Mouse (Mus musculus) retina, postnatal 7 days (tissue): ENCODE measurements at regions not wholly inside any gene's neighbourhood (a gene's known extent, or its start where the extent isn't known, plus 50 kb on each side); places are given as distances from the start of the nearest gene placed in this dataset.
"Not testable (repeated sequence)": the region's sequence is repeated elsewhere in the genome, so short reads cannot be mapped to it uniquely, and the experiment has no call there.

ENCODE experiments used
- DNase-seq: peaks from one replicate; pipeline ENCODE4 v3.0.0-alpha.2; 2012; ENCODE audit warnings: low read depth, low spot score

DNA sequence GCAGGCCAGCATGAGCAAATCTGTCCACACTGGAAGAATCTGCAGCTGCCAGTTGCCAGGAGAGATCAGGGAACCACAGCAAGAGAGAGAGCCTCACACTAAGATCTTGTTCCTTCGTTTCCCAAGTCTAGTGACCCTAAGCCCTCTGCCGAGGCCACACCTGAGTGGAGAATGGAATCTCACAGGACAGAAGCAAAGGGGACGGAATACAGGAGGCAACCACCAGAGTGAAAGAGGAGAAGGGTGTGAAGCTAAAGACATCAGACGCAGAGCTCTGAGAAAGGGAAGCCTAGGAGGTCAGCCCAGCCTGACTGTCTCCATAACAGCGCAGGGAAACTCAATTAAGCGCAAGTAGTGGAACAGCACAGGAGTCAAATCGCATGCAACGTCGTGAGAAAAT lies 75.0 kb downstream of the Suds3 start:
- no peak for DNase-seq

DNA sequence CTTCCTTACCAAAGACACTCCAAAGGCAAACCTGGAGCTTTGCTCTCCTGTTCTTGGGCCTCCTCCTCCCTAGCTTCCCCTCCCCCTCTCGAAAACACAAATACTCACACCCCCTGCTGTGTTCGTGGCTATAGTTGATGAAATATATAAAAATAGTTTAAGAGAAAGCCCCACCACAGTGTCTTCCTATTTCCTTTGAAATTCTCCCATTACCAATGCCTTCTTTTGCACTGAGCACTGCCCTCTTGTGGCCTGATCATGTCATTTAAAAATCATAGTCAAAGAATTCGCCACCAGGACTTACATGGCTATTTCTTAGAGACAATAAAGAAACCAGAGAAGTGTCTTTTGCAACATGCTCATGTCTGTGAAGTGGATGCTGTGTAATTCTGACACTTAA lies 78.7 kb downstream of the Suds3 start:
- DNase-seq, result peak; percentile 31

GRCm38 (mm10) chr5:117032130-117032529 lies 83.8 kb downstream of the Suds3 start:
- no peak for DNase-seq

DNA sequence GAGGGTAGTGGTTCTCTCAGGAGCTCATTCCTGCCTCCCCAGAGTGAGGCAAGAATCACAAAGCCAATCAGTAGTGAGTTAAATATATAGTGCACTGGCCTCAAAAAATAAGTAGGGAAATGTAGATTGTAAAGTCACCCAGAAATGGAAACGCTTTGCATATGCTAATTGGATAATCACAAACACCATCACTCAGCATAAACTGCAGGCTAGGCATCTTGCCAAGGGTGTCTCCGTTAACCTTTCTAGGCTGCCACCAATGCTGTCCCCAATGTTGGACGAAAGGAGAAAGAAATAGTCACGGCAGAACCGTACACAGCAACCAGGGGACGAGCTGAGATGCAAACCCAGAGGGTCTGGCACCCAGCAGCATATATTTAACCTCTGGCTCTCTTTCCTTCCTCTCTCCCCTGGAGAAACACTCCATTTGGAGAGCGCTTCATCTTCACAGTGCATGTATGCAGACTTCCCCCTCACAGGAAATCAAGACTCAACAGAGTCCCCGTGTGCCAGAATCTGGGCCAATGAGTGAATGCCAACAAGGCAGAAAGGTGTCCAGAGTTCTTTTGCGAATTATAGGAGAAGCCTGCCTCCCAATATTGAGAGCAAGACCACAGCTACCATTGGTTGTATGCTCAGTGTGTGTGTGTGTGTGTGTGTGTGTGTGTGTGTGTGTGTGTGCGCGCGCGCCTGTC lies 90.1 kb downstream of the Suds3 start:
- no peak for DNase-seq

DNA sequence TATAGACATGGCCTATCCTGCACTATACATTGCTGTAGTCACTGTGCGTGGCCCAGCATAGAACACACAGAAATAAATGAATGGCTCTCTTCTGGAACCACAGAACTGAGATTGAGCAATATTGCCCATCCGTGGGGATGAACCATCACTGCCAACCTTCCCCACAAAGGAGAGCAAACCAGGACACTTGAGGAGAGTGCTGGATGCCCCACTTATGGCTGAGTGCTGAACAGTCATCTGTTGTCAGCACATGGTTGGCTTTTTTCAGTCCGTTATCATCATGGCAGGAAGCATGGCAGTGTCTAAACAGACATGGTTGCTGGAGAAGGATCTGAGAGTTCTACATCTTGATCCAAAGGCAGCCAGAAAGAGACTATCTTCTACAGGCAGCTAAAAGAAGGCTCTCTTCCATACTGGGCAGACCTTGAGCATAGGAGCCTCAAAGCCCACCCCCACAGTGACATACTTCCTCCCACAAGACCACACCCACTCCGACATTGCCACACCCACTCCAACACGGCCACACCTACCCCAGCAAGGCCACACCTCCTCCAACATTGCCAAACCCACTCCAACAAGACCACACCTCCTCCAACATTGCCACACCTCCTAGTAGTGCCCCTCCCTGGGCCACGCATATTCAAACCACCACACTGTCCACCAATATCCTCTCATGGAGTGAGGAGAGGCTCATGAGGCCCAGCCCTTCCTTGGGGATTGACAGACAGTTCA lies 97.3 kb downstream of the Suds3 start:
- DNase-seq, result no peak

DNA sequence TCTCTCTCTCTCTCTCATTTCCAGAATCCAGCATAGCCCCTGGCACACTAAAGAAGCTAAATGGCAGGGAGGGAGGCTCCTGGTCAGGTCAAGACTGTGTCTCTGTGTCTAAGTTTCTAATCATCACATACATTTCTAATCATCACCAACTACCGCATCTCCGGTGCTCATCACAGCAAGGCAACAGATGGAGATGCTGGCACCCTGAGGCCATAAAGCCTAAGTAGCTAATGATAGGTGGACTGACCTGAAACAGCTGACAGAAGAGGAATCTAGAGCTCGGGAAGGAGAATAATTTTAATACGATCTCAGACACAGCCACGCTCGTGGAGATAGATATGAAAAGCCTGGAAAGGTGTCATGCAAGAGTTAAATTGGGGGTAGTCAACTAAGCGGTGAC lies 104.8 kb downstream of the Suds3 start:
- DNase-seq, result no peak

DNA sequence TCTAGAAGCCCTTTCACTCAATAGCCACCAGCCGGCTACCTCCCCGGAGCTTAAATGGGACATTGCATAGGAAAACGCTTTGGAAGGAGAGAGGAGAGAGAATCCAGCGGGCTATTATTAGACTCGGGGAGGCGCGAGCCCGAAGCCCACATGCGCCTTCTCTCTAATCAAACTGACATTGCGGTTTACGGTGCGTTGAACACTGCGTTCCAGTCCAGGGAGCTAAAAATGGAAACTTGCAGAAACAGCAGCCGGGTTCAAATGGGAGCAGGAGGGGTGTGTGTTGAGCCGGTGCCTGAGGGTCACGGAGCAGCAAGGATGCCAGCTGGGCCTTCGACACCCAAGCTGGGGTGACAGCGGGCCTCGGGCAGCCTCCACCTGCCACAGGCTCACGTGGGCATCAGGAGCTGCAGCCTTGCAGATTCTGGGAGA lies 115.1 kb downstream of the Suds3 start:
- DNase-seq, result peak; percentile 45

- no peak for DNase-seq
Measured at GRCm38 (mm10) chr5:116994508-116994907, 121.4 kb downstream of the Suds3 start.

DNA sequence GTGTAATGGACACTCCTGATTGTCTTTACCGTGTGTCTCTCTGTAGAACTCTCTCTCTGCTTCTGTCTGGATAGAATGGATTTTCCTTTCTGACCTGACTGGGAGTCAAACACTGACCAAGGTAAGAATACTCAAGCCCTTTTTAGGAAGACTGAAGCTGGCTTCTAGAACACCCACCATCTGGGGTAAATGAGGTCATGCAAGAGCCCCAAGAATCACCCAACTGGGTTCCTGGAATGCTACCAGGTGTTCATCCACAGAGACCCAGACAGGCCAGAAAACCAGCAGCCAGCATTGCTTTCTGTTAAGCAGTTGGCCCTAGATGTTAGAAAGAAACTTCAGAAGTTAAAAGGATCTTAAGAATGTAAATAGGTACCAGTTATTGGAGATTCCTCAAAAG lies 122.2 kb downstream of the Suds3 start:
- no peak for DNase-seq

- no peak for DNase-seq
Measured at GRCm38 (mm10) chr5:116991461-116991860, 124.5 kb downstream of the Suds3 start.

- DNase-seq, result not testable (repeated sequence)
Measured at GRCm38 (mm10) chr5:116971474-116971873, 144.4 kb downstream of the Suds3 start.

DNA sequence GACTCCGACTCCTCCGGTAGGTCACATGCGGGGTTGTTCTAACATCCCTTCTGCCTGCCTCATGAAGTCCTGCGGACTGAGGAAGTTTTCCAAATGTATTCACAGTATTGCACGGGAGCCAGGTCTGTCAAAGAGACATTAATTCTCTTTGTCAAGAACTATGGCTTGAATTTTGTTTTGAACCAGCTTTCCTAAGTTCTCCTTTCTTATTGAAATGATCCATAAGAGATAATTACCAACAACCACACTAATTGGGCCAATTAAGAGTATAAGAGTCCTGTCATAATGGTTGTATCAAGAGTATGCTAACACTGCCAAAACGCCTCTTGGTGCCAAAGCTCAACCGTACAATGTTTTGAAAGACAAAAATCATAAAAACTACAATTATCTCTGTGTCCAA lies 151.7 kb downstream of the Suds3 start:
- no peak for DNase-seq

DNA sequence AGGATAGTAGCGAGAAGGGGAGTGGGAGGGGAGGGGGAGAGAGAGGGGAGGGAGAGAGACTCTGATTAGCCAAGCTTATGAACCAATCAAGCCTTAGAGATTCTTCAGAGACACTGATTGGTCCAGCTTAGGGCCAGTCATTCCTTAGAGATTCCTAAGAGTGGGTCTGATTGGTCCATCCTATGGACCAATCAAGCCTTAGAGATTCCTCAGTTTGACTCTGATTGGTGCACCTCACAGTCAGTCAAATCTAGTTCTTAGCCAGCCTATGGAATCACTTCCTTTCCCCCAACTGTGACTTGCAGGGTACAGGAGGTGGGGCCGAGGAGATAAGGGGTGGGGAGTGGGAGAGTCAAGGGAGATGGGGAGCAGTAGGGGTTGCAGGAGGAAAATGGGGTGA lies 152.8 kb downstream of the Suds3 start:
- DNase-seq, result no peak

GRCm38 (mm10) chr5:116960041-116960440 lies 155.9 kb downstream of the Suds3 start:
- no peak for DNase-seq

DNA sequence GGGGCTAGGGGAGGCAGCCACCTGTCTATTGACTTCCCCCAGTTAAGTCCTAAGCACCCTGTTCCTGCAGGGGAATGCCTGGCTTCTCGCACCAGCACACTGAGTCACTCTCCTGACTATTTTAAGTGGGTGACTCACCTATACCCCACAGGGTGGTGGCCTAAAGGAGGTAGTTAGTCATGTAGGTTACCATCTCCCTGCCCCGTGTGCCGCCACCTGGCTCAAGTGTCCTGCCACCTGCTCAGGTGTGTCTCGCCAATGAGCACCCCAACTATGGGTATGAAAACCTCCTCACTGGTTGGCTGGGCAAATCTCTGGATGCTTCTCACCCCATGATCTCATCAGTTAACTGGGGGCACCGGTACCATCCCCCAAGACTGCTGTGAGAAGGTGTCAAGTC lies 157.8 kb downstream of the Suds3 start:
- no peak for DNase-seq

DNA sequence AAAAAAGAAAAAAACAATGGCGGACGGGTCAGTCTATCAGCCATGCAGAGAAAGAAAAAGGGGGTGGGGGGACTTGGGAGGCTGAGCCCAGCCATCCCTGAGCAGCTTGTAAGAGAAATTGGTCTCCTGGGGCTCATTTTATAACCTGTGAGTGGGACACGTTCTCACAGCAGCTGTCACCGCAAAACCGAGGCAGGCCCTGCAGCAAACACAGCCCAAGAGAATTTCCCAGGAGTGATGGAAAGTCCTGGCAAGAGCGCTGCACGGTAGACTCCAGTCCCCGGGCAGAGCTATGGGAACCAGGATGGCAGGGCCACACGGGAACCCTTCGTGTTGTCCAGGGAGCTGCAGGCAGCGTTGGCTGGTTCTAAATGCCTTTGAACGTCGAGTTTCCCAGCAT lies 159.3 kb downstream of the Suds3 start:
- DNase-seq, result no peak

DNA sequence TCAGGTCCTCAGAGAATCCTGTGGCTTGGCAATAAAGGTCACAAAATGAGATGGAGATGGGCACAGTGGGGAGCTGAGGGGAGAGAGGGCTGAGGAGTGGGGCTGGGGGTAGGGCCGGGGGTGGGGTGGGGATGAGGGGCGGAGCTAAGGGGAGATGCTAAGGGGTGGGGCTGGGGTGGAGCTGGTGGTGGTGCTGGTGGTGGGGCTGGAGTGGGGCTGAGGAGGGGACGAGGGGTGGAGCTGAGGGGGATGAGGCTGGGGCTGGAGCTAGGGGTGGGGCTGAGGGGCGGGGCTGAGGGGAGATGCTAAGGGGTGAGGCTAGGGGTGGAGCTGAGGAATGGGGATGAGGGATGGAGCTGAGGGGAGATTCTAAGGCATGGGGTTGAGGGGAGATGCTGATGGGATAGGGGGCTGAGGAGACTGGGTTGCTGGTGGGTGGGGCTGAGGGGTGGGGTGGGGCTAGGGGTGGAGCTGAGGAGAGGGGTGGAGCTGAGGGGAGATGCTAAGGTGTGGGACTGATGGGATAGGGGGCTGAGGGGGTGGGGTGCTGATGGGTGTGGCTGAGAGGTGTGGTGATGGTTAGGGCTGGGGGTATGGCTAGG lies 165.5 kb downstream of the Suds3 start:
- no peak for DNase-seq

- DNase-seq, result no peak
Measured at GRCm38 (mm10) chr5:116934585-116934984, 181.3 kb downstream of the Suds3 start.

- DNase-seq, result no peak
Measured at GRCm38 (mm10) chr5:116934151-116934550, 181.8 kb downstream of the Suds3 start.

- DNase-seq, result no peak
Measured at GRCm38 (mm10) chr5:116933105-116933504, 182.8 kb downstream of the Suds3 start.

GRCm38 (mm10) chr5:116923761-116924160 lies 192.2 kb downstream of the Suds3 start:
- no peak for DNase-seq

- DNase-seq, result no peak
Measured at GRCm38 (mm10) chr5:116922059-116922671, 193.7 kb downstream of the Suds3 start.
